Mouse (Mus musculus) CH12.LX (cell line): ENCODE data around the gene Slc12a5. TPM values are rescaled to one million over a fixed set of nuclear protein-coding genes. Genes with fewer than 3 reads are reported as not detected.

ENCODE experiments used
- DNase-seq: peaks from one replicate; pipeline ENCODE4 v3.0.0-alpha.2; 2013; ENCODE audit errors: extremely low read depth
- H3K27ac ChIP-seq: 2 replicates; pipeline ENCODE4 v1.5.1; 2012; ENCODE audit warnings: low read depth, mild to moderate bottlenecking, control low read depth, moderate library complexity; ENCODE audit not compliant: insufficient read depth
- H3K27me3 ChIP-seq: replicated peaks from 2 replicates; pipeline ENCODE3; 2012; ENCODE audit warnings: inconsistent platforms
- H3K36me3 ChIP-seq, 2 experiments: replicated peaks in 1 of 2; 2 replicates each; pipeline versions ENCODE3 to v1.6.1; 2012; ENCODE audit warnings: inconsistent platforms in 1 of 2, low read length in 1 of 2, mild to moderate bottlenecking in 1 of 2, mixed read lengths in 1 of 2, moderate library complexity in 1 of 2; ENCODE audit not compliant: control insufficient read depth in 1 of 2, insufficient read depth in 1 of 2
- H3K4me1 ChIP-seq, 2 experiments: 2 replicates each; pipeline ENCODE4 v1.6.1; 2012; ENCODE audit warnings: inconsistent platforms in 1 of 2, moderate library complexity in 1 of 2; ENCODE audit not compliant: insufficient read depth in 2 of 2, control insufficient read depth in 1 of 2
- H3K4me2 ChIP-seq: 2 replicates; pipeline ENCODE4 v1.6.1; 2012; ENCODE audit warnings: low read depth, mild to moderate bottlenecking, control low read depth; ENCODE audit not compliant: poor library complexity, insufficient read depth, severe bottlenecking
- H3K4me3 ChIP-seq, 3 experiments: fragments of 150-350 bp in 1 of 3; sonication (generic) in 1 of 3; replicated peaks in 1 of 3; 2 replicates each; pipeline versions ENCODE3 to v1.5.1; 2011 to 2012; ENCODE audit warnings: low read depth in 2 of 3, low read length in 2 of 3, mild to moderate bottlenecking in 2 of 3, moderate library complexity in 2 of 3, control low read depth in 1 of 3, improper control_type of control experiment in 1 of 3, inconsistent platforms in 1 of 3, mixed read lengths in 1 of 3; ENCODE audit not compliant: poor library complexity in 1 of 3
- H3K79me2 ChIP-seq: replicated peaks from 2 replicates; pipeline ENCODE4 v1.6.1; 2012; ENCODE audit warnings: mild to moderate bottlenecking, moderate library complexity; ENCODE audit not compliant: control insufficient read depth, poor library complexity, insufficient read depth, severe bottlenecking; ENCODE audit errors: extremely low read depth
- H3K9ac ChIP-seq: 2 replicates; pipeline ENCODE4 v1.6.1; 2012; ENCODE audit warnings: low read depth, mild to moderate bottlenecking, control low read depth, moderate library complexity; ENCODE audit not compliant: insufficient read depth
- H3K9me3 ChIP-seq: replicated peaks from 2 replicates; pipeline ENCODE3; 2012; ENCODE audit warnings: low read length, inconsistent platforms, mixed read lengths
- BHLHE40 ChIP-seq: IDR thresholded peaks from 2 replicates; pipeline ENCODE4 v1.6.1; 2011; ENCODE audit warnings: mild to moderate bottlenecking, low read depth, low read length, improper control_type of control experiment
- CHD1 ChIP-seq: IDR thresholded peaks from 2 replicates; pipeline ENCODE4 v1.6.1; 2012; ENCODE audit warnings: low read depth, low read length, improper control_type of control experiment, inconsistent platforms
- CHD2 ChIP-seq: IDR thresholded peaks from 2 replicates; pipeline ENCODE4 v1.6.1; 2011; ENCODE audit warnings: low read length, improper control_type of control experiment
- E2F4 ChIP-seq: IDR thresholded peaks from 2 replicates; pipeline ENCODE4 v1.6.1; 2011; ENCODE audit warnings: low read depth, low read length, improper control_type of control experiment; ENCODE audit not compliant: insufficient replicate concordance
- EP300 ChIP-seq: IDR thresholded peaks from 2 replicates; pipeline ENCODE4 v1.6.1; 2011; ENCODE audit warnings: low read length, improper control_type of control experiment
- ETS1 ChIP-seq: conservative IDR thresholded peaks from 2 replicates; pipeline ENCODE4 v1.6.1; 2012; ENCODE audit warnings: low read depth, mild to moderate bottlenecking, inconsistent platforms, low read length, improper control_type of control experiment, moderate library complexity
- GABPA ChIP-seq: IDR thresholded peaks from 2 replicates; pipeline ENCODE4 v1.6.1; 2012; ENCODE audit warnings: low read depth, low read length, improper control_type of control experiment, inconsistent platforms; ENCODE audit not compliant: insufficient replicate concordance
- HCFC1 ChIP-seq: IDR thresholded peaks from 2 replicates; pipeline ENCODE4 v1.6.1; 2012; ENCODE audit warnings: low read depth, mild to moderate bottlenecking, inconsistent platforms, low read length, improper control_type of control experiment
- KAT2A ChIP-seq: IDR thresholded peaks from 2 replicates; pipeline ENCODE4 v1.6.1; 2012; ENCODE audit warnings: low read length, improper control_type of control experiment, inconsistent platforms; ENCODE audit not compliant: insufficient replicate concordance
- MAFK ChIP-seq: IDR thresholded peaks from 2 replicates; pipeline ENCODE4 v1.6.1; 2011; ENCODE audit warnings: low read length, improper control_type of control experiment; ENCODE audit not compliant: insufficient replicate concordance
- MEF2A ChIP-seq: IDR thresholded peaks from 2 replicates; pipeline ENCODE4 v1.6.1; 2014; ENCODE audit warnings: low read depth, mild to moderate bottlenecking, inconsistent platforms, low read length, improper control_type of control experiment, borderline replicate concordance
- NELFE ChIP-seq: IDR thresholded peaks from 2 replicates; pipeline ENCODE4 v1.6.1; 2011; ENCODE audit warnings: low read depth, low read length, improper control_type of control experiment
- POLR2A ChIP-seq: IDR thresholded peaks from 2 replicates; pipeline ENCODE4 v1.6.1; 2011; ENCODE audit warnings: low read depth, mild to moderate bottlenecking, improper control_type of control experiment, low read length
- RCOR1 ChIP-seq: conservative IDR thresholded peaks from 2 replicates; pipeline ENCODE4 v1.6.1; 2012; ENCODE audit warnings: low read depth, mild to moderate bottlenecking, inconsistent platforms, low read length, improper control_type of control experiment
- SMC3 ChIP-seq: IDR thresholded peaks from 2 replicates; pipeline ENCODE4 v1.6.1; 2011; ENCODE audit warnings: low read depth, low read length, improper control_type of control experiment
- TBP ChIP-seq: conservative IDR thresholded peaks from 2 replicates; pipeline ENCODE4 v1.6.1; 2011; ENCODE audit warnings: low read depth, low read length, improper control_type of control experiment
- TCF12 ChIP-seq: IDR thresholded peaks from 2 replicates; pipeline ENCODE4 v1.6.1; 2014; ENCODE audit warnings: low read depth, mild to moderate bottlenecking, inconsistent platforms, low read length, improper control_type of control experiment
- UBTF ChIP-seq: IDR thresholded peaks from 2 replicates; pipeline ENCODE4 v1.6.1; 2012; ENCODE audit warnings: low read depth, mild to moderate bottlenecking, inconsistent platforms, low read length, improper control_type of control experiment, moderate library complexity
- USF1 ChIP-seq: IDR thresholded peaks from 2 replicates; pipeline ENCODE4 v1.6.1; 2014; ENCODE audit warnings: low read depth, mild to moderate bottlenecking, inconsistent platforms, low read length, improper control_type of control experiment
- USF2 ChIP-seq: conservative IDR thresholded peaks from 2 replicates; pipeline ENCODE4 v1.6.1; 2011; ENCODE audit warnings: low read depth, low read length, improper control_type of control experiment
- ZNF384 ChIP-seq: IDR thresholded peaks from 2 replicates; pipeline ENCODE4 v1.6.1; 2012; ENCODE audit warnings: low read depth, low read length, improper control_type of control experiment, inconsistent platforms
- dilution Hi-C: fragments of 300-500 bp; cut with MboI; formaldehyde crosslinking; loops from 2 replicates; pipeline ENCODE4 v1.14.3; 2020; ENCODE audit warnings: low sequenced_read_pairs; ENCODE audit not compliant: extremely low pct_unique_long_range_greater_than_20kb, extremely low pct_ligation_motif_present
- in situ Hi-C: fragments of 300-500 bp; cut with MboI; formaldehyde crosslinking; loops from 3 replicates; pipeline ENCODE4 v1.14.3; 2019; ENCODE audit warnings: low sequenced_read_pairs, low pct_ligation_motif_present, low pct_unique_long_range_greater_than_20kb, mixed read lengths
- polyA plus RNA-seq: library from polyadenylated mRNA; unstranded; fragments of >175 nt; gene quantifications from 2 replicates; pipeline ENCODE4 v1.2.1, GENCODE M21; 2012; ENCODE audit warnings: low read depth; ENCODE audit not compliant: insufficient read length
- total RNA-seq, 2 experiments: library from RNA; depleted of rRNA; stranded (reverse); fragments of 300-350 nt in 1 of 2; fragments of >200 nt in 1 of 2; gene quantifications; 2 replicates each; pipeline ENCODE4 v1.2.3; 2012 to 2014

The Slc12a5 gene
- total and polyA plus RNA-seq, 3 experiments, result 0.05 to 0.83 (median 0.30) TPM

DNA sequence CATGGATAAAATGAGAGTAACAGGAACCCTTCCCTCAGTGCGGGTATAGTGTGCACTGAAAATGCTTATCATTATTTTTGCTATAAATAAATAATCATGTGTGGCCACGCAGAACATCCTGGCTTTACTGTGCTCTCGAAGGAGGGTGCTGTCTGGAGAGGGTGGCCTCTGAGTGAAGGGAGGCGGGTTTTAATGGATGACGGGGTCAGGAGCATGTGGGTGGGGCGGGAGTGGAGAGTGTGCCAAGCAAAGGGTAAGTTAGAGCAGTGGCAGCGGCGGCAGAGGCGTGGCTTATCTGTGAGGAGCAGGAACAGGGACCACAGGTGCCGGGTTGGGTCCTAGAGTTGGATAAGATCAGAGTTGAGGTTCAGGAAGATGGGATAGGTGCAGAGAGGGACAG is 31.2 kb downstream of the Slc12a5 start:
- dilution Hi-C loops, result no loop called here
- 0 out of 4 replicates have a peak, but pooled peaks cover 0 to 2% of the 10 kb centered on the region in 2 experiments for H3K4me1 ChIP-seq
- no peak overlapping the region for H3K4me2 ChIP-seq
- TF ChIP-seq TCF12 (no peak), MEF2A (no peak), RCOR1 (no peak), CHD1 (no peak), NELFE (no peak), SMC3 (no peak)
- peaks cover 0 to 20% of the 10 kb centered on the region in 2 experiments for H3K36me3 ChIP-seq
- no peak overlapping the region for H3K4me3 ChIP-seq
- DNase-seq, result no peak
- H3K27me3 ChIP-seq, result peaks cover 19% of the 10 kb centered on the region
- in situ Hi-C loops, result no loop called here
- H3K27ac ChIP-seq, result no peak overlapping the region
- H3K9ac ChIP-seq, result no peak overlapping the region
- no peaks in the 10 kb centered on the region for H3K9me3 ChIP-seq
- H3K79me2 ChIP-seq, result no peaks in the 10 kb centered on the region

DNA sequence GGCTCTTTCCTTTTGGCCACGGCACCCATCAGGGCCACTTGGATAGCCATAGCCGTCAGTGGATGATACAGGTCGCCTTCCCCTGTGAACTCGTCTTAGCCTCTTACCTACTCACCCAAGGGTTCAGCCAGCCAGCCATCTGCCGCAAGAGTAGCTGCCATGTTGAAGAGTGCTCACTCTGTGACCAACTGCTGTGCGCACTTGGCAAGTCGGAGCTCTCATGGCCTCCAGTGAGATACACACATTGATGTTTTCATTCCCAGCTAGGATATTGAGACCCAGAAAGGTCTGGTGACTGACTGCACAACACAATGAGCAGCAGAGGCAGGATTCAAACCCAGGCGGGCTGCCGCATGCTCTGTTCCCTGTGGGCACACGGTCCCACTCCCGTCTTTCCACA is 33.6 kb downstream of the Slc12a5 start:
- peaks cover 2% of the 10 kb centered on the region for H3K27me3 ChIP-seq
- peaks cover 6 to 42% of the 10 kb centered on the region in 2 experiments for H3K36me3 ChIP-seq
- dilution Hi-C loops (no loop called here), in situ Hi-C loops (no loop called here)
- H3K79me2 ChIP-seq, result no peaks in the 10 kb centered on the region
- no peak for DNase-seq
- no peaks in the 10 kb centered on the region for H3K9me3 ChIP-seq
- TF ChIP-seq EP300 (no peak), NELFE (no peak), USF1 (no peak), E2F4 (no peak), MEF2A (no peak), ZNF384 (no peak), USF2 (no peak), HCFC1 (no peak), SMC3 (no peak), POLR2A (no peak), BHLHE40 (no peak), TBP (no peak), KAT2A (no peak), CHD2 (no peak), ETS1 (no peak), MAFK (no peak), CHD1 (no peak), UBTF (no peak), GABPA (no peak)
- no peak overlapping the region for H3K27ac ChIP-seq
- 0 out of 4 replicates have a peak, but pooled peaks cover 0 to 2% of the 10 kb centered on the region in 2 experiments for H3K4me1 ChIP-seq
- H3K9ac ChIP-seq, result no peak overlapping the region
- H3K4me3 ChIP-seq, result no peak overlapping the region
- H3K4me2 ChIP-seq, result no peak overlapping the region
